Comparison of ENCODE assay signal across 11 mouse cellular contexts in the genomic region with DNA sequence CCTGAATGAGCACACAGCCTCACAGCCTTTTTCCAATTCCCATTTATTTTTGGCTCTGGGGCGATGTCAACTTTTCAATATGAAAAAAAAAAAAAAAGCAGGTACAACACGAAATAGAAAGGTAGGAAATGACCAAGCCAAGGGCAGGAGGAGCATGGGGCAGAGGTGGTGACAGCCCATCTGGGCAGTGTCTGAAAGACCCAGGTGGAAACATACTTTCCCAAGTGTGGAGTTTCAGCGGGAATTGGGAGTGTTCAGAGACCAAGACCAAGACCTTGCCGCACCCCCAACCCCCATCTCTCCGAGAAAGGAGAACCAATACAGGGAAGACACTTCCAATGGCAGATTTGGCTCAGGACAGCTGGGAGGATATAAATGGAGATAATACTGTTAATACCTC. TPM values are rescaled to one million over a fixed set of nuclear protein-coding genes. Genes with fewer than 3 reads are reported as not detected.
DNase-seq lines count a peak whose midpoint lies in the region; ATAC-seq and TF ChIP-seq lines count a peak whose summit lies in the region.
"Had no signal": no experiment of that assay in that cellular context is flagged by ENCODE, and none has a peak within 500 bp of the region (broad histone marks: within the 10 kb centered on the region; RNA-seq: fewer than 3 reads in every experiment).

No protein-coding gene starts in this region.

- H3K9ac ChIP-seq in lung, embryonic 15.5 days: no peak overlapping the region
- no peak overlapping the region; the same call in 1 of the 2 replicates for H3K9ac ChIP-seq in forebrain, embryonic 11.5 days (ENCODE audit: low read length)
- H3K9ac ChIP-seq in limb, embryonic 12.5 days (replicated peaks): no peak overlapping the region
- peak overlapping the region; percentile 100 for H3K9ac ChIP-seq in neural tube, embryonic 13.5 days

- peaks cover 40% of the 10 kb centered on the region for H3K4me1 ChIP-seq in lung, embryonic 15.5 days
- peaks cover 23% of the 10 kb centered on the region for H3K4me1 ChIP-seq in lung, adult 2 months (ENCODE audit: control insufficient read depth, insufficient read depth, low read length)
- peaks cover 18% of the 10 kb centered on the region for H3K4me1 ChIP-seq in forebrain, embryonic 11.5 days (replicated peaks; ENCODE audit: control insufficient read depth, insufficient read depth, low read length)
- peaks cover 40% of the 10 kb centered on the region for H3K4me1 ChIP-seq in limb, embryonic 12.5 days (replicated peaks)
- H3K4me1 ChIP-seq in neural tube, embryonic 13.5 days (replicated peaks): peaks cover 55% of the 10 kb centered on the region

- 47% methylated on average over 5 of the region's 5 CpGs for WGBS in lung, embryonic 15.5 days
- 49% methylated on average over 5 of the region's 5 CpGs for WGBS in lung, adult 2 months
- WGBS in forebrain, embryonic 11.5 days: 54% methylated on average over 5 of the region's 5 CpGs
- WGBS in limb, embryonic 12.5 days: 60% methylated on average over 5 of the region's 5 CpGs
- 56% methylated on average over 5 of the region's 5 CpGs for WGBS in neural tube, embryonic 13.5 days

- TF ChIP-seq CTCF in lung, adult 2 months (IDR thresholded peaks at IDR 0.05; ENCODE audit: insufficient read depth, low read length): no peak

- no peak for ATAC-seq in lung, embryonic 15.5 days (ENCODE audit: borderline replicate concordance, extremely low read depth, low FRiP score, low TSS enrichment)
- no peak for ATAC-seq in forebrain, embryonic 11.5 days (replicated peaks; ENCODE audit: low FRiP score)
- no peak for ATAC-seq in limb, embryonic 12.5 days (ENCODE audit: insufficient number of reproducible peaks, insufficient read depth, low FRiP score, low TSS enrichment, low read depth)
- no peak for ATAC-seq in neural tube, embryonic 13.5 days (ENCODE audit: low read depth)
- ATAC-seq: inflammation-experienced regulatory T-cells, adult 6 months had no signal

- no peak for TF ChIP-seq POLR2A in lung, adult 2 months (IDR thresholded peaks at IDR 0.05; ENCODE audit: borderline replicate concordance, extremely low read depth, low read depth, low read length)

- H3K27ac ChIP-seq in lung, embryonic 15.5 days: no peak overlapping the region
- H3K27ac ChIP-seq in forebrain, embryonic 11.5 days (ENCODE audit: low read depth, low read length): no peak overlapping the region
- no peak overlapping the region for H3K27ac ChIP-seq in limb, embryonic 12.5 days
- H3K27ac ChIP-seq in neural tube, embryonic 13.5 days (replicated peaks): no peak overlapping the region

- H3K9me3 ChIP-seq in lung, embryonic 15.5 days: no peaks in the 10 kb centered on the region
- no peaks in the 10 kb centered on the region for H3K9me3 ChIP-seq in forebrain, embryonic 11.5 days (ENCODE audit: control insufficient read depth, low read length)
- H3K9me3 ChIP-seq in limb, embryonic 12.5 days: no peaks in the 10 kb centered on the region
- H3K9me3 ChIP-seq in neural tube, embryonic 13.5 days: no peaks in the 10 kb centered on the region
- H3K9me3 ChIP-seq: G1E had no signal

- H3K4me3 ChIP-seq in lung, embryonic 15.5 days: no peak overlapping the region
- no peak overlapping the region for H3K4me3 ChIP-seq in lung, adult 2 months (replicated peaks; ENCODE audit: extremely low read depth, low read depth, low read length)
- H3K4me3 ChIP-seq in forebrain, embryonic 11.5 days (ENCODE audit: low read depth, low read length): peak overlapping the region; percentile 10
- no peak overlapping the region for H3K4me3 ChIP-seq in limb, embryonic 12.5 days (replicated peaks)
- H3K4me3 ChIP-seq in neural tube, embryonic 13.5 days: peak overlapping the region; percentile 98; the same call in 1 of the 2 replicates

- H3K27me3 ChIP-seq in lung, embryonic 15.5 days: no peaks in the 10 kb centered on the region
- H3K27me3 ChIP-seq in forebrain, embryonic 11.5 days (ENCODE audit: control insufficient read depth, insufficient read depth, low read length): no peaks in the 10 kb centered on the region
- H3K27me3 ChIP-seq in limb, embryonic 12.5 days: no peaks in the 10 kb centered on the region
- H3K27me3 ChIP-seq in neural tube, embryonic 13.5 days: no peaks in the 10 kb centered on the region

- 0 out of 2 replicates have a peak overlapping the region, but pooled peaks have one; percentile 81 for H3K4me2 ChIP-seq in lung, embryonic 15.5 days
- H3K4me2 ChIP-seq in forebrain, embryonic 11.5 days (ENCODE audit: low read depth, low read length, severe bottlenecking): no peak overlapping the region
- peak overlapping the region; percentile 1 for H3K4me2 ChIP-seq in limb, embryonic 12.5 days
- H3K4me2 ChIP-seq in neural tube, embryonic 13.5 days: peak overlapping the region; percentile 93

- no peak for DNase-seq in lung, adult 2 months
- DNase-seq in forebrain, embryonic 11.5 days (ENCODE audit: low spot score): no peak
- DNase-seq in urinary bladder, adult 2 months (ENCODE audit: low spot score): no peak
- no peak for DNase-seq in ovary, postnatal 36 days (ENCODE audit: low spot score)
- no peak for DNase-seq in lung, postnatal 4 days
- DNase-seq: adrenal gland, postnatal 25 days had no signal

- peaks cover 57% of the 10 kb centered on the region for H3K36me3 ChIP-seq in lung, embryonic 15.5 days
- peaks cover 24% of the 10 kb centered on the region for H3K36me3 ChIP-seq in forebrain, embryonic 11.5 days (ENCODE audit: control insufficient read depth, insufficient read depth, low read length)
- peaks cover 66% of the 10 kb centered on the region for H3K36me3 ChIP-seq in limb, embryonic 12.5 days
- H3K36me3 ChIP-seq in neural tube, embryonic 13.5 days: peaks cover 63% of the 10 kb centered on the region

RNA-seq across cellular contexts. Expression of a gene that starts 4.2 kb away (rescaled TPM):
- 1,042 and 1,079 TPM in 2 replicates for polyA plus RNA-seq in lung, embryonic 15.5 days (2015; fragmentation: Nextera tagmentation; extraction: Ambion mirVana)
- 258 and 298 TPM in 2 replicates for polyA plus RNA-seq in lung, adult 2 months (2012; rRNA removed)
- 1,583 and 1,671 TPM in 2 replicates for polyA plus RNA-seq in forebrain, embryonic 11.5 days (2014; fragmentation: Nextera tagmentation; extraction: Ambion mirVana)
- polyA plus RNA-seq in limb, embryonic 12.5 days (2016; fragmentation: Nextera tagmentation; extraction: Ambion mirVana): 1,183 and 1,215 TPM in 2 replicates
- polyA plus RNA-seq in neural tube, embryonic 13.5 days (2015; fragmentation: Nextera tagmentation; extraction: Ambion mirVana): 1,686 and 1,692 TPM in 2 replicates
- 257 TPM in 2 replicates for polyA plus RNA-seq in urinary bladder, adult 2 months (2012; rRNA removed)

RNA-seq across cellular contexts. Expression of a gene that starts 7.4 kb away (rescaled TPM):
- polyA plus RNA-seq in lung, embryonic 15.5 days (2015; fragmentation: Nextera tagmentation; extraction: Ambion mirVana): 24.1 and 24.7 TPM in 2 replicates
- 6.8 and 8.2 TPM in 2 replicates for polyA plus RNA-seq in lung, adult 2 months (2012; rRNA removed)
- polyA plus RNA-seq in forebrain, embryonic 11.5 days (2014; fragmentation: Nextera tagmentation; extraction: Ambion mirVana): 27.2 and 29.2 TPM in 2 replicates
- polyA plus RNA-seq in limb, embryonic 12.5 days (2016; fragmentation: Nextera tagmentation; extraction: Ambion mirVana): 16.9 and 19.4 TPM in 2 replicates
- 7.2 and 9.6 TPM in 2 replicates for polyA plus RNA-seq in neural tube, embryonic 13.5 days (2015; fragmentation: Nextera tagmentation; extraction: Ambion mirVana)
- polyA plus RNA-seq in urinary bladder, adult 2 months (2012; rRNA removed): 10.4 and 14.2 TPM in 2 replicates

RNA-seq across cellular contexts. Expression of a gene that starts 10.9 kb away (rescaled TPM):
- polyA plus RNA-seq in lung, embryonic 15.5 days (2015; fragmentation: Nextera tagmentation; extraction: Ambion mirVana): 50.1 and 54.4 TPM in 2 replicates
- polyA plus RNA-seq in lung, adult 2 months (2012; rRNA removed): 81.9 and 89.7 TPM in 2 replicates
- 48.5 and 49.5 TPM in 2 replicates for polyA plus RNA-seq in forebrain, embryonic 11.5 days (2014; fragmentation: Nextera tagmentation; extraction: Ambion mirVana)
- polyA plus RNA-seq in limb, embryonic 12.5 days (2016; fragmentation: Nextera tagmentation; extraction: Ambion mirVana): 45.8 and 45.9 TPM in 2 replicates
- polyA plus RNA-seq in neural tube, embryonic 13.5 days (2015; fragmentation: Nextera tagmentation; extraction: Ambion mirVana): 93.6 and 96.5 TPM in 2 replicates
- polyA plus RNA-seq in urinary bladder, adult 2 months (2012; rRNA removed): 156 and 192 TPM in 2 replicates

RNA-seq across cellular contexts. Expression of a gene that starts 12.4 kb away (rescaled TPM):
- 17.9 and 21.0 TPM in 2 replicates for polyA plus RNA-seq in lung, embryonic 15.5 days (2015; fragmentation: Nextera tagmentation; extraction: Ambion mirVana)
- 133 TPM in 2 replicates for polyA plus RNA-seq in lung, adult 2 months (2012; rRNA removed)
- polyA plus RNA-seq in forebrain, embryonic 11.5 days (2014; fragmentation: Nextera tagmentation; extraction: Ambion mirVana): 2.4 and 3.5 TPM in 2 replicates
- polyA plus RNA-seq in limb, embryonic 12.5 days (2016; fragmentation: Nextera tagmentation; extraction: Ambion mirVana): 8.7 and 9.9 TPM in 2 replicates
- polyA plus RNA-seq in neural tube, embryonic 13.5 days (2015; fragmentation: Nextera tagmentation; extraction: Ambion mirVana): 11.2 and 11.6 TPM in 2 replicates
- 55.3 and 73.7 TPM in 2 replicates for polyA plus RNA-seq in urinary bladder, adult 2 months (2012; rRNA removed)

RNA-seq across cellular contexts. Expression of a gene that starts 27.2 kb away (rescaled TPM):
- polyA plus RNA-seq in lung, embryonic 15.5 days (2015; fragmentation: Nextera tagmentation; extraction: Ambion mirVana): 71.0 and 73.3 TPM in 2 replicates
- 16.5 and 26.2 TPM in 2 replicates for polyA plus RNA-seq in lung, adult 2 months (2012; rRNA removed)
- polyA plus RNA-seq in forebrain, embryonic 11.5 days (2014; fragmentation: Nextera tagmentation; extraction: Ambion mirVana): 65.7 and 68.8 TPM in 2 replicates
- polyA plus RNA-seq in limb, embryonic 12.5 days (2016; fragmentation: Nextera tagmentation; extraction: Ambion mirVana): 51.3 and 52.5 TPM in 2 replicates
- 28.2 and 29.0 TPM in 2 replicates for polyA plus RNA-seq in neural tube, embryonic 13.5 days (2015; fragmentation: Nextera tagmentation; extraction: Ambion mirVana)
- polyA plus RNA-seq in urinary bladder, adult 2 months (2012; rRNA removed): 10.9 and 11.6 TPM in 2 replicates

Comparison
In these comparisons a context has a peak if more than half of its experiments do, and no peak if none do; other contexts are left out.
1. H3K4me3 ChIP-seq: peak in forebrain, embryonic 11.5 days (single experiment) and neural tube, embryonic 13.5 days (single experiment); none in lung, embryonic 15.5 days (single experiment), lung, adult 2 months (single experiment) and limb, embryonic 12.5 days (single experiment).